Mouse (Mus musculus) spleen, adult 2 months (tissue): ENCODE results near the gene Lrrk1.

Source experiments
- CTCF ChIP-seq: fragments of 200-500 bp; IDR thresholded peaks from 2 replicates; pipeline ENCODE4 v1.5.1; 2011; ENCODE audit warnings: mild to moderate bottlenecking, inconsistent platforms; ENCODE audit not compliant: insufficient read depth, insufficient read length, insufficient replicate concordance; ENCODE audit errors: extremely low read depth
- POLR2A ChIP-seq: fragments of 200-500 bp; IDR thresholded peaks from 2 replicates; pipeline ENCODE4 v1.6.1; 2011; ENCODE audit warnings: low read depth, low read length, inconsistent platforms

GRCm38 (mm10) chr7:66292552-66293376 is 95.4 kb downstream of the Lrrk1 start:
- TF ChIP-seq CTCF (no peak), POLR2A (no peak)
